Mouse (Mus musculus): ENCODE measurements around the gene Wasf3. TPM values are rescaled to one million over a fixed set of nuclear protein-coding genes. Genes with fewer than 3 reads are reported as not detected.
"Not testable (repeated sequence)": the region's sequence is repeated elsewhere in the genome, so short reads cannot be mapped to it uniquely, and the experiment has no call there.

The Wasf3 gene
- total RNA-seq, 1 experiment from 2014 or later: not detected

DNA sequence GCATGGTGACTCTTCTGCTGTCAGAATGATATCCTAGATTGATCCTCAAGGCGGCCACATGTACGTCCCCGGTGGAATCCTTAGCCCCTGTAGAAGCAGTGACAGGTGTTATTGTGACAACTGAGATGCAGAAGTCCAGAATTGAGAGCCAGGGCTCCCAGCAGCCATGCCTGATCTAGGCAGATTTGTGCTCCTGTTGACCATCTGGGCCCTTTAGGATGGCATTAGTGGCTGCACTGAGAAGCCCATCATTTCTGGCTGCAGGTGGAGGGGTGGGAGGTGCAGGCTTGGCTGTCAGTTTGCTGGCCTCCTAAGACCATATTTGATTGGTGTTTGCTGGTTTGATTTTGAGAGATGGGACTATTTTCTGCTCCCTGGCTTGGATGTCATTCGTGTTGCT, 40.9 kb downstream of the Wasf3 start:
- ATAC-seq (replicated peaks in 1 of 2; ENCODE audit: insufficient read depth in 1 of 2, low FRiP score in 2 of 2, low TSS enrichment in 1 of 2, low read depth in 1 of 2, poor library complexity in 2 of 2, severe bottlenecking in 2 of 2): no peak

DNA sequence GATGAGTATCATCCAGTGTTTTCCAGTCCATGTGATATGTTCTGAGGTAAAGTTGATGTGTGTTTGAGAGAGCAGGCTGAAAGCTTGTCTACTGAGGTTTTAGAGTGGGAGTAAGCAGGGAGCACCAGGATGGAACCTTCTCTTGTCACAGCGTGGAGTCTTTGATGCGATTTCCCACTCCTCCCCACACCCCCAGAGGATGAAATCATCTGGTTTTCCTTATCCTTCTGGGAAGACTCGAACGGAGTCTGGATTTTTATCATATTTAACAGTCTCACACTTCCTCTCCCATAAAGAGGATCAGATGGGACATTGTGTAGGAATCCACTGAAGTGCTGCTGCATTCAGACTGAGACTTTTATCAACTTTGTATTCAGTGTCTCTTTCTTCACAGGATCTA, 43.3 kb downstream of the Wasf3 start:
- ATAC-seq (replicated peaks in 1 of 2; ENCODE audit: insufficient read depth in 1 of 2, low FRiP score in 2 of 2, low TSS enrichment in 1 of 2, low read depth in 1 of 2, poor library complexity in 2 of 2, severe bottlenecking in 2 of 2): no peak

- ATAC-seq (replicated peaks in 1 of 2; ENCODE audit: insufficient read depth in 1 of 2, low FRiP score in 2 of 2, low TSS enrichment in 1 of 2, low read depth in 1 of 2, poor library complexity in 2 of 2, severe bottlenecking in 2 of 2): no peak
These were observed 47.0 kb downstream of the Wasf3 start for GRCm38 (mm10) chr5:146431821-146432220.

DNA sequence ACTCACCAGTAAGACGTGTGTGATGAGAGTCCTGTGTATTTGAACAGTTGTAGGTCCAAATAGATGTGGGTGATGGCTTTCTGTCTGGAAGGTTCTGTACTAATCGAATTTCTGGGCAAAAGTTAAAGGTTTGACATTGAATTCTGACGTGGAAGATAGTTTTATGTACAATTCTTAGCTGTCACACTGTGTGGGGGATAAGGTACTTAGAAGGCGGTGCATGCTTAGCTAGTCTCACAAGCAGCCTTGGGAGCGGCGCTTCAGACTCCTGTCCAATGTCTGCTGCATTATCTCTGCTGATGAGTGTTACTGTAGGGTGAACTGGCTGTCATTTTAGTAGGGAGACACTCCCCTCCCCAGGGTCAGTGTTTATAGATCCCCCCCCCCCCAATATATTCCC, 47.7 kb downstream of the Wasf3 start:
- ATAC-seq (replicated peaks in 1 of 2; ENCODE audit: insufficient read depth in 1 of 2, low FRiP score in 2 of 2, low TSS enrichment in 1 of 2, low read depth in 1 of 2, poor library complexity in 2 of 2, severe bottlenecking in 2 of 2): no peak

GRCm38 (mm10) chr5:146435316-146435715, 50.5 kb downstream of the Wasf3 start:
- no peak for ATAC-seq (replicated peaks in 1 of 2; ENCODE audit: insufficient read depth in 1 of 2, low FRiP score in 2 of 2, low TSS enrichment in 1 of 2, low read depth in 1 of 2, poor library complexity in 2 of 2, severe bottlenecking in 2 of 2)

DNA sequence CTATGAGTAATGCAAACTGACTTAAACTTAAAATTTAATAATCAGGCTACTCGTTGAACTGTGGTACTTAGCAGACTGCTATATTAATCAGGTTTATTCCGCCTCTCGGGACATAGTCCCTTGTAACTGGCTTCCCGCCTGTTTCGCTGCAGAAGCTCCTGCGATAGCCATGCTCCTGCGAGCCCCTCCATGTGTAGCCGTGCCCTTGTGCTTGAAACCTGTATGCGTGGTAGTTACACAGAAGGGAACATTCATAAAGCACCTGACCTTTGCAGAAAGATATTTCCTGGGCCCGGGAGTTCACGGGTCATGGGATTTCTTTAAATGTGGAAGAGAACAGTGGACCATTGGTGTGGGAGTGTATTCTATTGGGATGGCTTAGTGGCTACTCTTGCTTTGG, 52.0 kb downstream of the Wasf3 start:
- ATAC-seq (replicated peaks in 1 of 2; ENCODE audit: insufficient read depth in 1 of 2, low FRiP score in 2 of 2, low TSS enrichment in 1 of 2, low read depth in 1 of 2, poor library complexity in 2 of 2, severe bottlenecking in 2 of 2): no peak

GRCm38 (mm10) chr5:146439152-146439781, 54.5 kb downstream of the Wasf3 start:
- no peak for ATAC-seq (replicated peaks in 1 of 2; ENCODE audit: insufficient read depth in 1 of 2, low FRiP score in 2 of 2, low TSS enrichment in 1 of 2, low read depth in 1 of 2, poor library complexity in 2 of 2, severe bottlenecking in 2 of 2)

DNA sequence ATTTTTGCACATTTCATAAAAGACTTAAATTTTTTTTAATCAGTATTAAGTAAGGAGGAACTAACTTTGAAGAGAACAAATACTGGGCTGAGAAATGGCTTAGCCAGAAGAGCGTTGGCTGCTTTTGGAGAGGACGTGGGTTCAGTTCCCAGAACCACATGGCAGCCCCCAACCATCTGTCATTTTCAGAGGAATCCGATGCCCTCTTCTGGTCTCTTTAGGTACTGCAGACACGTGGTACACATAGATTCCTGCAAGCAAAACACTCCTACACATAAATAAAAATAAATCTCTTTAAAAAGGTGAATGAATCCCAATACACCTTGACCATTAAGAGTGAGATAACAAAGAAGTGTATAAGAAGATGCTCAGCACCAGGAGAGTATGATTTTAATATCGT, 55.5 kb downstream of the Wasf3 start:
- ATAC-seq (replicated peaks in 1 of 2; ENCODE audit: insufficient read depth in 1 of 2, low FRiP score in 2 of 2, low TSS enrichment in 1 of 2, low read depth in 1 of 2, poor library complexity in 2 of 2, severe bottlenecking in 2 of 2): no peak

GRCm38 (mm10) chr5:146442767-146443166, 58.0 kb downstream of the Wasf3 start:
- peak in 1 of 2 experiments; percentile 37; a peak in 1 of 4 replicates for ATAC-seq (replicated peaks in 1 of 2; ENCODE audit: insufficient read depth in 1 of 2, low FRiP score in 2 of 2, low TSS enrichment in 1 of 2, low read depth in 1 of 2, poor library complexity in 2 of 2, severe bottlenecking in 2 of 2)

DNA sequence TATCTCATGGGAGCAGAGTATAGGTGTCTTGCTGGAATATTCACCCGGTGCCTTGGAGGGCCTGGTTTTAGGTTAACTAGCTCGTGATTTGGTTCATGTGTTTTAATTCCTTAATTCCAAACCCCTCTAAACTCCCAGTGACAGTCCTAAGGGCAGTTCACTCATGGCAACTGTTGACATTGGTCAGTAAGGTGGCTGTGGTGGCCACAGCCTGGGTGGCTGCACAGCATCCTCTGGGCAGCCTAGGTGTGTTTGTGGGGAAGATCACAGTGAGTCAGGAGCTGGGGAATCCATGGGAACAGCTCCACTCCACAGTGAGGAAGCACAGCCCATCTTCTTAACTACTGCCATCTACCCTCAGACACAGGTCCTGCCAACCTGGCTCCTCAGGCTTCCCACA, 61.8 kb downstream of the Wasf3 start:
- ATAC-seq (replicated peaks in 1 of 2; ENCODE audit: insufficient read depth in 1 of 2, low FRiP score in 2 of 2, low TSS enrichment in 1 of 2, low read depth in 1 of 2, poor library complexity in 2 of 2, severe bottlenecking in 2 of 2): no peak

DNA sequence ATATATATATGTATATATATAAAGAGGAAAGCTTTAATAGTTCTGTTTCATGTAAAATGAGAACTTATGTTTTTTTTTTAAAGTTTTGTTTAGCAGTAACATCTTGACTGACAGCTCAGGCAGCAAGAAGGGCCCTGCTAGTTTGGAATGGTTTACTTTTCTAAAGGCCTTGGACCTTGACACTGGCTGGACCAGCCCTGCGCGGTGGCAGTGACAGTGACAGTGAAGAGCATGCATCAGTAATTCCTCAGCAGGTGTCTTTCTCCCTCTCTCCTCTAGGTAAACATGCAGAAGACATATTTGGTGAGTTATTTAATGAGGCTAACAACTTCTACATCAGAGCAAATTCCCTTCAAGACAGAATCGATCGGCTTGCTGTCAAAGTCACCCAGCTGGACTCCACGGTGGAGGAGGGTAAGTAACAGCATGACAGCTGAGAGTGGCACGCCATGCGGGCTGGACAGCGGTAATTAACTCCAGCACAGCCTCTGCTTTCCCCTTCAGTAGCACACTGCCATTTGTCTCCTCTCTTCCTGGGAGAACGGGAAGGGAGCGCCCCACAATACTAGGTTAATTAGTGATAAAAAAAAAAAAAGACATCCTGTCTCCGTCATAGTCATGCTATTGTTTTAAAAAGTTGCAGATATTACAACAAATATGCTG, 66.9 kb downstream of the Wasf3 start:
- no peak for ATAC-seq (replicated peaks in 1 of 2; ENCODE audit: insufficient read depth in 1 of 2, low FRiP score in 2 of 2, low TSS enrichment in 1 of 2, low read depth in 1 of 2, poor library complexity in 2 of 2, severe bottlenecking in 2 of 2)

DNA sequence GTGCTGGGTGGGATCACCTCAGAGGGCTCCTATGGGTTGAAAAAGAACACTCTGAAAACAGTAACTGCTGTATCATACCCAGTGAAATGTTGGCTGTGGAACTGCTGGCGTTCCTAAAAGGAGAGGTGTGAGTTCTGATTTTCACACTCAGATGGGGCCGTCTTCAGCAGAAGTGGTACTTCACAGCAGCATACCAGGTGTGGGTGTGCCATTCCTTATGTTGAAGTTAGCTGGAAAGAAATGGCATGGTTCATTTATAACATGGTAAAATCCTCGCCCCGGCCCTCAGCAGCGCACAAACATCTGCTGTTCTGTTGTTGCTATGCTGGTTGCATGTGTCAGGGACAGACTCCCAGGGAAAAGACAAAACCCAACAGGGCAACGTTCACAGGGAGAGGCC, 68.8 kb downstream of the Wasf3 start:
- ATAC-seq (replicated peaks in 1 of 2; ENCODE audit: insufficient read depth in 1 of 2, low FRiP score in 2 of 2, low TSS enrichment in 1 of 2, low read depth in 1 of 2, poor library complexity in 2 of 2, severe bottlenecking in 2 of 2): no peak

- peak; percentile 37 to 54; a peak in 3 of 4 replicates for ATAC-seq (replicated peaks in 1 of 2; ENCODE audit: insufficient read depth in 1 of 2, low FRiP score in 2 of 2, low TSS enrichment in 1 of 2, low read depth in 1 of 2, poor library complexity in 2 of 2, severe bottlenecking in 2 of 2)
These were observed 76.8 kb downstream of the Wasf3 start for GRCm38 (mm10) chr5:146461612-146462011.

DNA sequence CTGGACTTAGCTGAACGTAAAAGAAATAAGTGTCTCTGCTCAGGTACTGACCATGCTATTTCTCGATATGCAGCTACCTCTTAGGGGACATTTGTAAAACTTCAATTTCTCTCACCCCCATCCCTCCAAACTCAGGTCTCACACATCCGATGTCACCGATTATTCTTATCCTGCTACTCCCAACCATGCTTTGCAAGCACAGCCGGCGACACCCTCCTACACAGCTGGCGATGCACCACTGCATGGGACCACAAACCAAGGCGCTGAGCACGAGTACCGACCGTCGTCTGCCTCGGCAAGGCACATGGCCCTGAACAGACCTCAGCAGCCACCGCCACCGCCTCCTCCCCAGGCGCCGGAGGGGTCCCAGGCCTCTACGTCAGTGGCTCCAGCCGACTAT, 81.9 kb downstream of the Wasf3 start:
- no peak for ATAC-seq (replicated peaks in 1 of 2; ENCODE audit: insufficient read depth in 1 of 2, low FRiP score in 2 of 2, low TSS enrichment in 1 of 2, low read depth in 1 of 2, poor library complexity in 2 of 2, severe bottlenecking in 2 of 2)

DNA sequence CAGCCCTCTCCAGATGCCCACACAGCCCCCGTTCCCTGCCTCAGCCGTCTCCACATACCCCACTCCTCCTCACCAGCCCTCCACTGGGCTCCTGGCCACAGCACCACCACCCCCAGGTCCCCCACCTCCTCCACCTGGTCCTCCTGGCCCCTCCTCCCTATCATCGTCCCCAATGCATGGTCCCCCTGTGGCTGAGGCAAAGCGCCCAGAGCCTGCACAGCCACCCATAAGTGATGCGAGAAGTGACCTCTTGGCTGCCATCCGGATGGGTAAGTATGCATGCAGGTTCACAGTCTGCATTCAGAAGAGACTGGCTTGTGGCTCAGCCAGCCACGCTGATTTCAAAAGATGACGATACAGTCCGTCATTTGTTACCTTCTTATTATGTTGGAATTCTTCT, 83.5 kb downstream of the Wasf3 start:
- ATAC-seq (replicated peaks in 1 of 2; ENCODE audit: insufficient read depth in 1 of 2, low FRiP score in 2 of 2, low TSS enrichment in 1 of 2, low read depth in 1 of 2, poor library complexity in 2 of 2, severe bottlenecking in 2 of 2): no peak

- no peak for ATAC-seq (replicated peaks in 1 of 2; ENCODE audit: insufficient read depth in 1 of 2, low FRiP score in 2 of 2, low TSS enrichment in 1 of 2, low read depth in 1 of 2, poor library complexity in 2 of 2, severe bottlenecking in 2 of 2)
These were observed 86.0 kb downstream of the Wasf3 start for GRCm38 (mm10) chr5:146470821-146471220.

DNA sequence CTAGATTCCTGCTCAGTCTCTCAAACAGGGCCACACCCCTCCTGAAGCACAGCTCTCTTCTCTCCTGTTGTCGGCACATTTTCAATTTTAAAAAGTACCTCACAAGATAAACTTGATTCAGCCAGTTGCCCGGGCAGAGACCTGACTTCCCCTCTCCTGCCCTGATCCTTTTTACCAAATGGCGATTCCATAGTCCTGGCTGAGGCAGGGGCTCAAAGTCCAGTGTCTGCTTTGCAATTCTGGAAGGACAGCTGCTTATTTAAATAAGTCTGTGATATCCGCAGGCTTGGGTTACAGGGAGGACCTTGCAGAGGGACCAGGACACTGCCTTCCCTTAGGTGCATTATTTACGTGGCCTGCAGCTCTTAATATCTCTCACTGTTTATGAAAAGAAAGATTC, 86.5 kb downstream of the Wasf3 start:
- no peak for ATAC-seq (replicated peaks in 1 of 2; ENCODE audit: insufficient read depth in 1 of 2, low FRiP score in 2 of 2, low TSS enrichment in 1 of 2, low read depth in 1 of 2, poor library complexity in 2 of 2, severe bottlenecking in 2 of 2)

DNA sequence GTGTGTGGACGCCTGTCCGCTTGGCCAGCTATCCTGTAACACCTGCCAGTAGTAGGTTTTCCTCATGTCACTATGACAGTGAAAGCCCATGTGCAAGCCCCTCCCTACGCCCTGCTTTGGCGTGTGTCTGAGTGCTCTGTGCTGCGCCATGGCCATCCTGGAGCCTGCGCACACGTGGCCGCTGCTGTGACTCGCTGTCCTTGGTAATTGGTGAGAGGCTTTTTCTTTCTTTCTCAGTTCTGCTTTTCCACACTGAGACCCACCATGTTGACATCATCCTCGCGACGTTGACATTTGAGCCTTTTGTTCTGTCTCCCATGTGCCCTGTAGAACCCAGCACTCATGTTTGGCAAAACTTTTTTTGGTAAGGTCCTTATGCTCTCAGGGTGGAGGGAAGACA, 87.0 kb downstream of the Wasf3 start:
- no peak for ATAC-seq (replicated peaks in 1 of 2; ENCODE audit: insufficient read depth in 1 of 2, low FRiP score in 2 of 2, low TSS enrichment in 1 of 2, low read depth in 1 of 2, poor library complexity in 2 of 2, severe bottlenecking in 2 of 2)

DNA sequence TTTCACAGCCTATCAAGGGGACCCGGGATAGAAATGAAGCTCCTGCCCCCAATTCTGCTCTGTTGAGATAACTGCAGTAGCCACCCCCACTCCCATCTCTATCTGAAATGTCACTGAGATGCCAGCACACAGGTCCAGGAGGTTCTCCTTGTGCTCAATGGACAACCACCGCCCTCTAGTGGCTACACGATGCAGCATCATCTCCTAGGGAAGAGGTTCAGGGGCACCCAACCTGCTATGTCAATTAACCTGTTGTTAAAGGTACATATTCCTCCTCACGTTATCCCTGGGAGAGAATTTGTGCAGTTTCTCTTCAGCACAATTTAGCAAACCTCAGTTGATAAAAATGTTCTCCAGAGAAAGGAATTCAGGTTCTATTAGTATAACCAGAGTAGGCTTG, 94.8 kb downstream of the Wasf3 start:
- ATAC-seq (replicated peaks in 1 of 2; ENCODE audit: insufficient read depth in 1 of 2, low FRiP score in 2 of 2, low TSS enrichment in 1 of 2, low read depth in 1 of 2, poor library complexity in 2 of 2, severe bottlenecking in 2 of 2): not testable (repeated sequence)

Measured in hematopoietic stem cell, adult 5-6 weeks (primary cell).